Mouse (Mus musculus): ENCODE results near the gene Gadd45gip1. TPM values are rescaled to one million over a fixed set of nuclear protein-coding genes. Genes with fewer than 3 reads are reported as not detected.

Gene Gadd45gip1
- total RNA-seq, 2 experiments from 2014 or later: 23.9 to 25.8 TPM

GRCm38 (mm10) chr8:84874339-84874738 lies 43.0 kb downstream of the Gadd45gip1 start:
- intact Hi-C loops (cut with DNase I): no loop called here
- Histone ChIP-seq H3K4me3 (no peak overlapping the region), H3K27ac (no peak overlapping the region)
- no peak for TF ChIP-seq CTCF (IDR thresholded peaks at IDR 0.05)
- no peak for DNase-seq (ENCODE audit: extremely low spot score in 1 of 2, low spot score in 2 of 2)

GRCm38 (mm10) chr8:84877297-84878035 lies 46.1 kb downstream of the Gadd45gip1 start:
- TF ChIP-seq CTCF (IDR thresholded peaks at IDR 0.05): no peak
- no peak overlapping the region for H3K4me3 ChIP-seq
- H3K27ac ChIP-seq: no peak overlapping the region
- intact Hi-C loops (cut with DNase I): loop anchor here (2.0 kb wide), 1 partner anchor 15 kb away; the partner anchor contains the start of gene Gcdh
- no peak for DNase-seq (ENCODE audit: extremely low spot score in 1 of 2, low spot score in 2 of 2)

- Histone ChIP-seq H3K4me3 (no peak overlapping the region), H3K27ac (no peak overlapping the region)
- no peak for TF ChIP-seq CTCF (IDR thresholded peaks at IDR 0.05)
- no peak for DNase-seq (ENCODE audit: extremely low spot score in 1 of 2, low spot score in 2 of 2)
- intact Hi-C loops (cut with DNase I): loop anchor here (2.0 kb wide), 1 partner anchor 14 kb away; the partner anchor contains the start of gene Gcdh
Observed at GRCm38 (mm10) chr8:84878915-84879314, 47.6 kb downstream of the Gadd45gip1 start.

GRCm38 (mm10) chr8:84884728-84885127 lies 53.4 kb downstream of the Gadd45gip1 start:
- intact Hi-C loops (cut with DNase I): no loop called here
- TF ChIP-seq CTCF (IDR thresholded peaks at IDR 0.05): no peak
- DNase-seq (ENCODE audit: extremely low spot score in 1 of 2, low spot score in 2 of 2): no peak
- Histone ChIP-seq H3K27ac (no peak overlapping the region), H3K4me3 (no peak overlapping the region)

Small RNA genes within 50 kb of the gene (microRNA-seq; reads per million reads assigned to microRNA genes)
- gene Mir7069: 7.8 to 12.4 reads per million in 2 experiments

Other genes starting within 250 kb of the Gadd45gip1 start
- 10 to 100 TPM; 17.5 to 17.9 TPM for gene Ier2, start 168.7 kb upstream of the Gadd45gip1 start, total RNA-seq (2021)
- gene Trmt1, start 145.2 kb upstream of the Gadd45gip1 start, total RNA-seq (2021): 100 to 1,000 TPM; 108 to 115 TPM
- gene Nacc1, start 143.7 kb upstream of the Gadd45gip1 start, total RNA-seq (2021): 10 to 100 TPM; 95.5 to 96.8 TPM
- gene Lyl1, start 130.1 kb upstream of the Gadd45gip1 start, total RNA-seq (2021): 1 to 10 TPM; 1.6 to 2.6 TPM
- gene G430095P16Rik, start 108.5 kb upstream of the Gadd45gip1 start, total RNA-seq (2021): not detected
- gene Nfix, start 31.2 kb upstream of the Gadd45gip1 start, total RNA-seq (2021): 100 to 1,000 TPM; 347 to 350 TPM
- 10 to 100 TPM in 1 of 2 experiments, 1 to 10 TPM in 1; 9.7 to 11.1 TPM for gene Dand5, start 8.7 kb upstream of the Gadd45gip1 start, total RNA-seq (2021)
- 10 to 100 TPM; 77.7 to 77.8 TPM for gene Rad23a, start 9.1 kb downstream of the Gadd45gip1 start, total RNA-seq (2021)
- 100 to 1,000 TPM; 459 to 496 TPM for gene Calr, start 15.4 kb downstream of the Gadd45gip1 start, total RNA-seq (2021)
- 10 to 100 TPM; 49.8 to 50.1 TPM for gene Farsa, start 25.5 kb downstream of the Gadd45gip1 start, total RNA-seq (2021)
- 1 to 10 TPM; 7.8 to 8.0 TPM for gene Syce2, start 40.6 kb downstream of the Gadd45gip1 start, total RNA-seq (2021)
- 10 to 100 TPM; 35.6 to 44.1 TPM for gene Gcdh, start 62.4 kb downstream of the Gadd45gip1 start, total RNA-seq (2021)
- under 1 TPM in 1 of 2 experiments, not detected in 1; 0.23 TPM for gene Klf1, start 70.4 kb downstream of the Gadd45gip1 start, total RNA-seq (2021)
- 1 to 10 TPM; 4.3 to 5.1 TPM for gene Dnase2a, start 77.0 kb downstream of the Gadd45gip1 start, total RNA-seq (2021)
- gene Mast1, start 105.8 kb downstream of the Gadd45gip1 start, total RNA-seq (2021): 10 to 100 TPM; 89.4 to 95.7 TPM
- 1 to 10 TPM; 1.1 to 1.2 TPM for gene Rtbdn, start 115.5 kb downstream of the Gadd45gip1 start, total RNA-seq (2021)
- not detected for gene Gm49661, start 137.9 kb downstream of the Gadd45gip1 start, total RNA-seq (2021)
- gene Prdx2, start 138.1 kb downstream of the Gadd45gip1 start, total RNA-seq (2021): 100 to 1,000 TPM; 319 to 333 TPM
- gene Rnaseh2a, start 138.2 kb downstream of the Gadd45gip1 start, total RNA-seq (2021): 10 to 100 TPM; 43.4 to 47.3 TPM
- gene Junb, start 147.2 kb downstream of the Gadd45gip1 start, total RNA-seq (2021): 100 to 1,000 TPM in 1 of 2 experiments, 10 to 100 TPM in 1; 99.5 to 145 TPM
- 10 to 100 TPM; 11.3 to 11.6 TPM for gene Hook2, start 159.1 kb downstream of the Gadd45gip1 start, total RNA-seq (2021)
- not detected for gene Best2, start 183.0 kb downstream of the Gadd45gip1 start, total RNA-seq (2021)
- gene Asna1, start 193.8 kb downstream of the Gadd45gip1 start, total RNA-seq (2021): 100 to 1,000 TPM; 122 to 124 TPM
- gene Trir, start 195.3 kb downstream of the Gadd45gip1 start, total RNA-seq (2021): 100 to 1,000 TPM; 124 to 132 TPM
- 100 to 1,000 TPM; 146 to 163 TPM for gene Tnpo2, start 205.4 kb downstream of the Gadd45gip1 start, total RNA-seq (2021)
- gene Fbxw9, start 228.5 kb downstream of the Gadd45gip1 start, total RNA-seq (2021): 10 to 100 TPM; 21.5 to 25.5 TPM
- not detected for gene Gm5741, start 236.5 kb downstream of the Gadd45gip1 start, total RNA-seq (2021)
- gene Dhps, start 240.2 kb downstream of the Gadd45gip1 start, total RNA-seq (2021): 10 to 100 TPM; 66.1 to 68.7 TPM
- gene Wdr83os, start 249.2 kb downstream of the Gadd45gip1 start, total RNA-seq (2021): 10 to 100 TPM; 55.6 to 55.7 TPM
- 10 to 100 TPM; 25.5 to 27.8 TPM for gene Wdr83, start 249.8 kb downstream of the Gadd45gip1 start, total RNA-seq (2021)